Mouse (Mus musculus) brain, embryonic 14.5 days (tissue): ENCODE measurements around the gene Kcnb1.

Experiments used
- CTCF ChIP-seq: fragments of 200-500 bp; IDR thresholded peaks from 2 replicates; pipeline ENCODE4 v1.5.1; 2012; ENCODE audit warnings: inconsistent platforms, mild to moderate bottlenecking, moderate library complexity, borderline replicate concordance; ENCODE audit not compliant: insufficient read depth, insufficient read length; ENCODE audit errors: extremely low read depth
- POLR2A ChIP-seq: fragments of 200-500 bp; IDR thresholded peaks from 2 replicates; pipeline ENCODE4 v1.6.1; 2012; ENCODE audit warnings: mild to moderate bottlenecking, inconsistent platforms, borderline replicate concordance; ENCODE audit not compliant: poor library complexity, insufficient read depth, insufficient read length, severe bottlenecking; ENCODE audit errors: extremely low read depth

GRCm38 (mm10) chr2:167147708-167148107, 42.2 kb downstream of the Kcnb1 start:
- TF ChIP-seq CTCF (no peak), POLR2A (no peak)
